18 mouse cellular contexts compared by ENCODE assay signal in the genomic region with DNA sequence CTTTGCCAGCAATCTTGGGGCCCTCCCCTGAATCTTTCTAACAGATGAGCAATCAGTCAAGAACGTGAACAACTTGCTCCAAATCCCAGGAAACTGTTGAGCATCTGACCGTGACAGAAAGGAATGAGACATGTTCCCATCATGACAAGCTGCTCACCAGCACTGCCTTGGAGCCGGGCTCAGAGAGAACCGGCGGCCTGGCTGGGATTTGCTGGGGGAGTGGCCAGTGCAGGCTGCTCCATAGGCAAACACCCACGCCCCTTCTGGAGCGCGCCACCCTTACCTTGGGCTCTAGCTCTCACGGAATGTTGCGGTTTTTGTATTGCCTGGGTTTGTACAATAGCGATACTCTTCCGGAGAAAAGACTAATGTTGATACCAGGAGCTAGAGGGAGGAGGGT.
DNase-seq lines count a peak whose midpoint lies in the region; ATAC-seq lines count a peak whose summit lies in the region.
"Had no signal": no experiment of that assay in that cellular context is flagged by ENCODE, and none has a peak within 500 bp of the region (broad histone marks: within the 10 kb centered on the region; RNA-seq: fewer than 3 reads in every experiment).

No protein-coding gene starts in this region.

- no peak overlapping the region for H3K9ac ChIP-seq in embryonic facial prominence, embryonic 13.5 days
- H3K9ac ChIP-seq: embryonic facial prominence, embryonic 12.5 days; liver, embryonic 13.5 days had no signal

- H3K9me3 ChIP-seq in embryonic facial prominence, embryonic 13.5 days, result no peaks in the 10 kb centered on the region
- H3K9me3 ChIP-seq in embryonic facial prominence, embryonic 10.5 days, result no peaks in the 10 kb centered on the region
- H3K9me3 ChIP-seq: embryonic facial prominence, embryonic 12.5 days; forebrain, embryonic 10.5 days; liver, embryonic 13.5 days had no signal

- 89% methylated on average over 12 of the region's 12 CpGs for WGBS in embryonic facial prominence, embryonic 13.5 days
- 89% methylated on average over 12 of the region's 12 CpGs for WGBS in embryonic facial prominence, embryonic 10.5 days

- no peak for DNase-seq in embryonic facial prominence, embryonic 10.5 days (ENCODE audit: low spot score)
- DNase-seq in testis, postnatal 14 days (ENCODE audit: low spot score), result peak; percentile 27
- DNase-seq in testis, postnatal 10 days (ENCODE audit: low spot score), result no peak
- peak; percentile 35 to 45 for DNase-seq in layer of hippocampus, adult 8-10 months (ENCODE audit: low spot score in 2 of 2)
- DNase-seq in gastrocnemius, postnatal 10 days, result no peak
- DNase-seq in thymus, postnatal 0 days (ENCODE audit: low spot score), result no peak
- no peak for DNase-seq in cerebellum, postnatal 14 days
- DNase-seq: adrenal gland, postnatal 25 days; cerebellum, postnatal 25 days; heart, adult 2 months; heart, postnatal 10 days; liver, embryonic 13.5 days had no signal

- peak; percentile 43; the same call in 1 of the 2 replicates for ATAC-seq in embryonic facial prominence, embryonic 13.5 days (ENCODE audit: insufficient number of reproducible peaks, insufficient read depth, low FRiP score, low TSS enrichment, low read depth)
- ATAC-seq: hindbrain, embryonic 16.5 days had no signal

- H3K4me1 ChIP-seq in embryonic facial prominence, embryonic 13.5 days, result peaks cover 4% of the 10 kb centered on the region; the same call in 1 of the 2 replicates
- H3K4me1 ChIP-seq in embryonic facial prominence, embryonic 10.5 days, result peaks cover 18% of the 10 kb centered on the region
- H3K4me1 ChIP-seq: embryonic facial prominence, embryonic 12.5 days; liver, embryonic 13.5 days had no signal

- no peak overlapping the region for H3K4me3 ChIP-seq in embryonic facial prominence, embryonic 13.5 days
- H3K4me3 ChIP-seq in embryonic facial prominence, embryonic 10.5 days, result no peak overlapping the region
- H3K4me3 ChIP-seq: embryonic facial prominence, embryonic 12.5 days; forebrain, embryonic 10.5 days; heart, adult 2 months; liver, embryonic 13.5 days; megakaryocyte, embryonic 14.5 days had no signal

- no peaks in the 10 kb centered on the region for H3K36me3 ChIP-seq in embryonic facial prominence, embryonic 13.5 days
- H3K36me3 ChIP-seq in embryonic facial prominence, embryonic 10.5 days (replicated peaks), result no peaks in the 10 kb centered on the region
- H3K36me3 ChIP-seq: embryonic facial prominence, embryonic 12.5 days; forebrain, embryonic 10.5 days; liver, embryonic 13.5 days had no signal

- no peak overlapping the region for H3K27ac ChIP-seq in embryonic facial prominence, embryonic 13.5 days
- H3K27ac ChIP-seq in embryonic facial prominence, embryonic 10.5 days (replicated peaks), result no peak overlapping the region
- H3K27ac ChIP-seq: embryonic facial prominence, embryonic 12.5 days; forebrain, embryonic 10.5 days; heart, adult 2 months; kidney, postnatal 0 days; liver, embryonic 13.5 days had no signal

- no peaks in the 10 kb centered on the region for H3K27me3 ChIP-seq in embryonic facial prominence, embryonic 13.5 days
- H3K27me3 ChIP-seq in embryonic facial prominence, embryonic 10.5 days (replicated peaks; ENCODE audit: low read depth, poor library complexity, severe bottlenecking), result no peaks in the 10 kb centered on the region
- H3K27me3 ChIP-seq: embryonic facial prominence, embryonic 12.5 days; liver, embryonic 13.5 days had no signal

- H3K4me2 ChIP-seq in embryonic facial prominence, embryonic 13.5 days, result no peak overlapping the region
- H3K4me2 ChIP-seq: embryonic facial prominence, embryonic 12.5 days; liver, embryonic 13.5 days had no signal

Comparison
In these comparisons a context has a peak if more than half of its experiments do, and no peak if none do; other contexts are left out.
1. DNase-seq: peak in testis, postnatal 14 days (single experiment) and layer of hippocampus, adult 8-10 months (2 of 2); none in embryonic facial prominence, embryonic 10.5 days (single experiment), testis, postnatal 10 days (single experiment), gastrocnemius, postnatal 10 days (single experiment), thymus, postnatal 0 days (single experiment) and cerebellum, postnatal 14 days (0 of 2).